Mouse (Mus musculus) liver, embryonic 14.5 days (tissue): Measurements from ENCODE around the gene Cux2. TPM values are rescaled to one million over a fixed set of nuclear protein-coding genes. Genes with fewer than 3 reads are reported as not detected.
"Not testable (repeated sequence)": the region's sequence is repeated elsewhere in the genome, so short reads cannot be mapped to it uniquely, and the experiment has no call there.

Experiments used
- ATAC-seq: fragments of 200-750 bp; cut with Nextera tagmentation; 2 replicates; pipeline ENCODE4 v1.8.0; 2017; ENCODE audit warnings: moderate number of reproducible peaks, mild to moderate bottlenecking, moderate library complexity; ENCODE audit not compliant: insufficient read depth
- DNase-seq, 3 experiments: peaks; one replicate each; pipeline ENCODE4 v3.0.0-alpha.2; 2012 to 2013; ENCODE audit warnings: low read depth in 3 of 3, low spot score in 3 of 3
- H3K27ac ChIP-seq: fragments of 300-500 bp; sonication (generic); 2 replicates; pipeline ENCODE4 v1.5.1; 2014; ENCODE audit warnings: moderate library complexity, mild to moderate bottlenecking, control low read depth, inconsistent platforms
- H3K27me3 ChIP-seq: fragments of 300-500 bp; sonication (generic); 2 replicates; pipeline ENCODE4 v1.6.1; 2014; ENCODE audit warnings: mild to moderate bottlenecking, low read length, moderate library complexity; ENCODE audit not compliant: control insufficient read depth, insufficient read depth
- H3K36me3 ChIP-seq: fragments of 300-500 bp; sonication (generic); replicated peaks from 2 replicates; pipeline ENCODE4 v1.6.1; 2014; ENCODE audit warnings: low read depth; ENCODE audit not compliant: control insufficient read depth, insufficient read depth
- H3K4me1 ChIP-seq, 2 experiments: fragments of 200-500 bp in 1 of 2; fragments of 300-500 bp in 1 of 2; sonication (generic) in 1 of 2; replicated peaks; 2 replicates each; pipeline ENCODE4 v1.6.1; 2012 to 2014; ENCODE audit warnings: antibody characterized with exemption in 1 of 2, inconsistent platforms in 1 of 2, low read length in 1 of 2; ENCODE audit not compliant: control insufficient read depth in 2 of 2, insufficient read depth in 2 of 2
- H3K4me2 ChIP-seq: fragments of 300-500 bp; sonication (generic); 2 replicates; pipeline ENCODE4 v1.6.1; 2014; ENCODE audit warnings: low read depth, mild to moderate bottlenecking, control low read depth, moderate library complexity
- H3K4me3 ChIP-seq, 2 experiments: fragments of 200-500 bp in 1 of 2; fragments of 300-500 bp in 1 of 2; sonication (generic) in 1 of 2; 2 replicates each; pipeline ENCODE4 v1.5.1; 2012 to 2014; ENCODE audit warnings: low read depth in 2 of 2, low read length in 2 of 2, mild to moderate bottlenecking in 2 of 2, control low read depth in 1 of 2, inconsistent platforms in 1 of 2, moderate library complexity in 1 of 2; ENCODE audit not compliant: insufficient read depth in 1 of 2
- H3K9ac ChIP-seq: fragments of 300-500 bp; sonication (generic); replicated peaks from 2 replicates; pipeline ENCODE4 v1.6.1; 2014; ENCODE audit warnings: mild to moderate bottlenecking, control low read depth, moderate library complexity
- H3K9me3 ChIP-seq: fragments of 300-500 bp; sonication (generic); 2 replicates; pipeline ENCODE4 v1.6.1; 2016; ENCODE audit warnings: low read length, mixed read lengths; ENCODE audit not compliant: control insufficient read depth
- CTCF ChIP-seq: IDR thresholded peaks from 2 replicates; pipeline ENCODE4 v1.5.1; 2016; ENCODE audit warnings: antibody characterized with exemption, low read depth, control low read depth
- EP300 ChIP-seq: IDR thresholded peaks from 2 replicates; pipeline ENCODE4 v1.6.1; 2016; ENCODE audit warnings: antibody characterized with exemption, low read depth
- WGBS: fragments of 180-500 bp; shearing (Covaris S2); extraction: QIAGEN DNeasy Blood & Tissue Kit; methylation state at CpG from one replicate; pipeline ENCODE4 v1.1.7; 2014; ENCODE audit not compliant: insufficient replicate concordance; 5-methylcytosine and 5-hydroxymethylcytosine counted together
- polyA plus RNA-seq, 2 experiments: library from polyadenylated mRNA; depleted of rRNA in 1 of 2; stranded (reverse) in 1 of 2; unstranded in 1 of 2; fragments of >200 nt; fragmentation: Nextera tagmentation in 1 of 2; extraction: Ambion mirVana in 1 of 2; gene quantifications; 2 replicates each; pipeline versions ENCODE4 v1.2.1 to v1.2.3; 2012 to 2014

Gene Cux2
- polyA plus RNA-seq, 2 experiments = 1.0 to 1.4 TPM

- Histone ChIP-seq H3K9me3 (no peaks in the 10 kb centered on the region), H3K4me1 (peaks cover 0 to 3% of the 10 kb centered on the region in 2 experiments; a peak in 2 of 4 replicates), H3K36me3 (no peaks in the 10 kb centered on the region), H3K4me2 (no peak overlapping the region), H3K27me3 (no peaks in the 10 kb centered on the region), H3K27ac (no peak overlapping the region), H3K9ac (no peak overlapping the region), H3K4me3 (no peak overlapping the region)
- WGBS = 73% methylated on average over 9 of the region's 9 CpGs
- ATAC-seq (peak; percentile 53), DNase-seq (no peak)
- TF ChIP-seq CTCF (no peak), EP300 (no peak)
Observed at GRCm38 (mm10) chr5:121853368-121854051, 196.4 kb downstream of the Cux2 start.

- ATAC-seq (no peak), DNase-seq (no peak)
- Histone ChIP-seq H3K27ac (no peak overlapping the region), H3K27me3 (no peaks in the 10 kb centered on the region), H3K4me3 (peak overlapping the region; percentile 71 to 79), H3K36me3 (no peaks in the 10 kb centered on the region), H3K4me1 (peaks cover 0 to 6% of the 10 kb centered on the region in 2 experiments; a peak in 3 of 4 replicates), H3K9me3 (no peaks in the 10 kb centered on the region), H3K4me2 (peak overlapping the region; percentile 96), H3K9ac (peak overlapping the region; percentile 15; the same call in 1 of the 2 replicates)
- WGBS = 41% methylated on average over 20 of the region's 20 CpGs
- TF ChIP-seq CTCF (peak; percentile 15; the same call in 1 of the 2 replicates), EP300 (no peak)
Observed at GRCm38 (mm10) chr5:121849478-121850349, 200.2 kb downstream of the Cux2 start.

GRCm38 (mm10) chr5:121848743-121849142 is 201.2 kb downstream of the Cux2 start, which contains the start of gene Pheta1:
Gene Pheta1 (plus strand): TSS chr5:121848984.
- peak; percentile 89 for ATAC-seq
- peak within 1 kb of the TSS; percentile 44; the same call in 1 of the 2 replicates for H3K27ac ChIP-seq
- H3K4me2 ChIP-seq = peak within 1 kb of the TSS; percentile 96
- peak within 1 kb of the TSS; percentile 71 to 79 for H3K4me3 ChIP-seq
- H3K9ac ChIP-seq = peak within 1 kb of the TSS; percentile 67
- peaks cover 1% of the 10 kb centered on the region for H3K27me3 ChIP-seq
- H3K36me3 ChIP-seq = no peaks in the 10 kb centered on the region
- TF ChIP-seq CTCF (no peak), EP300 (no peak)
- WGBS = 1% methylated on average over 36 of the region's 42 CpGs
- peak; percentile 77 to 82 (median 80) for DNase-seq
- peaks cover 0 to 6% of the 10 kb centered on the region in 2 experiments; a peak in 3 of 4 replicates for H3K4me1 ChIP-seq
- no peaks in the 10 kb centered on the region for H3K9me3 ChIP-seq

- peak overlapping the region; percentile 44; the same call in 1 of the 2 replicates for H3K27ac ChIP-seq
- ATAC-seq (peak; percentile 55; the same call in 1 of the 2 replicates), DNase-seq (no peak)
- peak overlapping the region; percentile 58 to 79 for H3K4me3 ChIP-seq
- H3K9me3 ChIP-seq = no peaks in the 10 kb centered on the region
- H3K9ac ChIP-seq = peak overlapping the region; percentile 67
- peak overlapping the region; percentile 96 for H3K4me2 ChIP-seq
- no peaks in the 10 kb centered on the region for H3K36me3 ChIP-seq
- under 1% methylated on average over 17 of the region's 17 CpGs for WGBS
- H3K27me3 ChIP-seq = peaks cover 7% of the 10 kb centered on the region
- TF ChIP-seq EP300 (no peak), CTCF (peak; percentile 40)
- H3K4me1 ChIP-seq = peaks cover 0 to 10% of the 10 kb centered on the region in 2 experiments; a peak in 3 of 4 replicates
Observed at GRCm38 (mm10) chr5:121848035-121848519, 201.8 kb downstream of the Cux2 start.

- not testable (repeated sequence) for H3K27ac ChIP-seq, H3K4me3 ChIP-seq, H3K9ac ChIP-seq, DNase-seq, ATAC-seq, H3K27me3 ChIP-seq, H3K36me3 ChIP-seq, H3K9me3 ChIP-seq, H3K4me2 ChIP-seq
- 44% methylated on average over 3 of the region's 3 CpGs for WGBS
- peaks cover 0 to 11% of the 10 kb centered on the region in 2 experiments; a peak in 3 of 4 replicates for H3K4me1 ChIP-seq
Observed at GRCm38 (mm10) chr5:121847269-121847668, 202.6 kb downstream of the Cux2 start.
